Comparison of ENCODE assay signal across 9 mouse cellular contexts in genomic region chr4:129540012-129540411, GRCm38 (mm10). TPM values are rescaled to one million over a fixed set of nuclear protein-coding genes. Genes with fewer than 3 reads are reported as not detected.
DNase-seq lines count a peak whose midpoint lies in the region; ATAC-seq lines count a peak whose summit lies in the region.
"Had no signal": no experiment of that assay in that cellular context is flagged by ENCODE, and none has a peak within 500 bp of the region (broad histone marks: within the 10 kb centered on the region; RNA-seq: fewer than 3 reads in every experiment).

No protein-coding gene starts in this region.

- peak overlapping the region; percentile 8; the same call in 1 of the 2 replicates for H3K4me3 ChIP-seq in heart, embryonic 10.5 days
- no peak overlapping the region for H3K4me3 ChIP-seq in forebrain, embryonic 12.5 days (replicated peaks)
- H3K4me3 ChIP-seq in hindbrain, embryonic 11.5 days (ENCODE audit: low read depth, low read length): no peak overlapping the region

- H3K27me3 ChIP-seq in heart, embryonic 10.5 days (ENCODE audit: insufficient read depth, poor library complexity, severe bottlenecking): no peaks in the 10 kb centered on the region
- no peaks in the 10 kb centered on the region for H3K27me3 ChIP-seq in forebrain, embryonic 12.5 days
- no peaks in the 10 kb centered on the region for H3K27me3 ChIP-seq in hindbrain, embryonic 11.5 days (ENCODE audit: control insufficient read depth, insufficient read depth, low read length)
- H3K27me3 ChIP-seq: limb, embryonic 13.5 days had no signal

- intact Hi-C loops in heart, postnatal 36 days (cut with DNase I): no loop called here

- no peaks in the 10 kb centered on the region for H3K9me3 ChIP-seq in heart, embryonic 10.5 days
- H3K9me3 ChIP-seq in forebrain, embryonic 12.5 days: no peaks in the 10 kb centered on the region
- H3K9me3 ChIP-seq in hindbrain, embryonic 11.5 days (ENCODE audit: control insufficient read depth, low read length): no peaks in the 10 kb centered on the region
- H3K9me3 ChIP-seq: limb, embryonic 13.5 days had no signal

- H3K36me3 ChIP-seq in heart, embryonic 10.5 days: peaks cover 55% of the 10 kb centered on the region
- H3K36me3 ChIP-seq in forebrain, embryonic 12.5 days (replicated peaks): peaks cover 41% of the 10 kb centered on the region
- no peaks in the 10 kb centered on the region for H3K36me3 ChIP-seq in hindbrain, embryonic 11.5 days (ENCODE audit: control insufficient read depth, insufficient read depth, low read length)

- peaks cover 14% of the 10 kb centered on the region for H3K4me1 ChIP-seq in heart, embryonic 10.5 days
- H3K4me1 ChIP-seq in forebrain, embryonic 12.5 days: peaks cover 22% of the 10 kb centered on the region
- no peaks in the 10 kb centered on the region; the same call in none of the 2 replicates for H3K4me1 ChIP-seq in hindbrain, embryonic 11.5 days (replicated peaks; ENCODE audit: control insufficient read depth, insufficient read depth, low read length)

- H3K4me2 ChIP-seq in forebrain, embryonic 12.5 days: no peak overlapping the region
- H3K4me2 ChIP-seq in hindbrain, embryonic 11.5 days (replicated peaks; ENCODE audit: low read depth, low read length): no peak overlapping the region
- H3K4me2 ChIP-seq: limb, embryonic 13.5 days had no signal

- H3K9ac ChIP-seq in forebrain, embryonic 12.5 days: no peak overlapping the region
- H3K9ac ChIP-seq in hindbrain, embryonic 11.5 days (ENCODE audit: low read depth, low read length): no peak overlapping the region
- H3K9ac ChIP-seq: limb, embryonic 13.5 days had no signal

- ATAC-seq in forebrain, embryonic 12.5 days (ENCODE audit: low FRiP score): no peak
- no peak for ATAC-seq in hindbrain, embryonic 11.5 days (ENCODE audit: low FRiP score)

- H3K27ac ChIP-seq in heart, embryonic 10.5 days: no peak overlapping the region
- no peak overlapping the region for H3K27ac ChIP-seq in forebrain, embryonic 12.5 days
- no peak overlapping the region for H3K27ac ChIP-seq in hindbrain, embryonic 11.5 days (ENCODE audit: low read depth, low read length)
- H3K27ac ChIP-seq: limb, embryonic 13.5 days had no signal

- DNase-seq in heart, embryonic 10.5 days (ENCODE audit: low spot score): no peak
- no peak for DNase-seq in heart, postnatal 36 days
- peak; percentile 68 for DNase-seq in A20 (ENCODE audit: low read depth, low spot score)
- peak; percentile 57 for DNase-seq in T-cell, adult 2 months (ENCODE audit: low spot score)
- DNase-seq in lung, postnatal 36 days: peak; percentile 45
- DNase-seq in ovary, adult 18-20 months (ENCODE audit: low spot score): no peak
- DNase-seq in hindbrain, embryonic 11.5 days (ENCODE audit: low spot score): no peak

- 87% methylated on average over 6 of the region's 6 CpGs for WGBS in heart, embryonic 10.5 days
- WGBS in forebrain, embryonic 12.5 days: 91% methylated on average over 6 of the region's 6 CpGs
- WGBS in hindbrain, embryonic 11.5 days: 89% methylated on average over 6 of the region's 6 CpGs

RNA-seq across cellular contexts. Expression of gene Hdac1, which starts 2.5 kb away (rescaled TPM):
- 201 and 237 TPM in 2 replicates for polyA plus RNA-seq in heart, embryonic 10.5 days (2016; fragmentation: Nextera tagmentation; extraction: Ambion mirVana)
- total RNA-seq in heart, postnatal 36 days (2021): 10 to 100 TPM; 17.7 to 21.1 TPM
- polyA plus RNA-seq in forebrain, embryonic 12.5 days (2016; fragmentation: Nextera tagmentation; extraction: Ambion mirVana): 207 and 221 TPM in 2 replicates
- 206 and 220 TPM in 2 replicates for polyA plus RNA-seq in hindbrain, embryonic 11.5 days (2014; fragmentation: Nextera tagmentation; extraction: Ambion mirVana)

RNA-seq across cellular contexts. Expression of gene Marcksl1, which starts 26.6 kb away (rescaled TPM):
- polyA plus RNA-seq in heart, embryonic 10.5 days (2016; fragmentation: Nextera tagmentation; extraction: Ambion mirVana): 535 and 802 TPM in 2 replicates
- 1 to 10 TPM; 4.4 to 5.7 TPM for total RNA-seq in heart, postnatal 36 days (2021)
- 1,836 and 1,849 TPM in 2 replicates for polyA plus RNA-seq in forebrain, embryonic 12.5 days (2016; fragmentation: Nextera tagmentation; extraction: Ambion mirVana)
- 1,707 and 1,864 TPM in 2 replicates for polyA plus RNA-seq in hindbrain, embryonic 11.5 days (2014; fragmentation: Nextera tagmentation; extraction: Ambion mirVana)

RNA-seq across cellular contexts. Expression of gene Lck, which starts 33.4 kb away (rescaled TPM):
- 3.0 and 6.3 TPM in 2 replicates for polyA plus RNA-seq in heart, embryonic 10.5 days (2016; fragmentation: Nextera tagmentation; extraction: Ambion mirVana)
- 1 to 10 TPM in 1 of 2 experiments, under 1 TPM in 1; 0.72 to 1.5 TPM for total RNA-seq in heart, postnatal 36 days (2021)
- polyA plus RNA-seq in forebrain, embryonic 12.5 days (2016; fragmentation: Nextera tagmentation; extraction: Ambion mirVana): 9.0 and 9.3 TPM in 2 replicates
- 5.6 and 5.8 TPM in 2 replicates for polyA plus RNA-seq in hindbrain, embryonic 11.5 days (2014; fragmentation: Nextera tagmentation; extraction: Ambion mirVana)

RNA-seq across cellular contexts. Expression of gene Fam167b, which starts 38.3 kb away (rescaled TPM):
- 1.6 and 3.6 TPM in 2 replicates for polyA plus RNA-seq in heart, embryonic 10.5 days (2016; fragmentation: Nextera tagmentation; extraction: Ambion mirVana)
- total RNA-seq in heart, postnatal 36 days (2021): under 1 TPM; 0.46 to 1.00 TPM
- polyA plus RNA-seq in forebrain, embryonic 12.5 days (2016; fragmentation: Nextera tagmentation; extraction: Ambion mirVana): 0.37 and 0.92 TPM in 2 replicates
- polyA plus RNA-seq in hindbrain, embryonic 11.5 days (2014; fragmentation: Nextera tagmentation; extraction: Ambion mirVana): 1.0 and 1.6 TPM in 2 replicates

RNA-seq across cellular contexts. Expression of gene Fam229a, which starts 49.0 kb away (rescaled TPM):
- not detected in 2 replicates for polyA plus RNA-seq in heart, embryonic 10.5 days (2016; fragmentation: Nextera tagmentation; extraction: Ambion mirVana)
- not detected for total RNA-seq in heart, postnatal 36 days (2021)
- not detected in 2 replicates for polyA plus RNA-seq in forebrain, embryonic 12.5 days (2016; fragmentation: Nextera tagmentation; extraction: Ambion mirVana)
- polyA plus RNA-seq in hindbrain, embryonic 11.5 days (2014; fragmentation: Nextera tagmentation; extraction: Ambion mirVana): not detected in 2 replicates
- polyA plus RNA-seq: limb, embryonic 13.5 days had no signal

Comparison
In these comparisons a context has a peak if more than half of its experiments do, and no peak if none do; other contexts are left out.
1. DNase-seq: peak in A20 (single experiment), T-cell, adult 2 months (single experiment) and lung, postnatal 36 days (single experiment); none in heart, embryonic 10.5 days (single experiment), heart, postnatal 36 days (0 of 2), ovary, adult 18-20 months (single experiment) and hindbrain, embryonic 11.5 days (single experiment).